Mouse (Mus musculus) forebrain, embryonic 11.5 days (tissue): ENCODE measurements at regions not wholly inside any gene's neighbourhood (a gene's known extent, or its start where the extent isn't known, plus 50 kb on each side); places are given as distances from the start of the nearest gene placed in this dataset.
"Not testable (repeated sequence)": the region's sequence is repeated elsewhere in the genome, so short reads cannot be mapped to it uniquely, and the experiment has no call there.

Experiments
- ATAC-seq: fragments of 200-750 bp; cut with Nextera tagmentation; replicated peaks from 2 replicates; pipeline ENCODE4 v1.8.0; 2017; ENCODE audit warnings: moderate TSS enrichment; ENCODE audit not compliant: low FRiP score
- DNase-seq: peaks from one replicate; pipeline ENCODE4 v3.0.0-alpha.2; 2017; ENCODE audit warnings: low spot score
- H3K27ac ChIP-seq: fragments of 300-500 bp; sonication (generic); 2 replicates; pipeline ENCODE4 v1.5.1; 2014; ENCODE audit warnings: low read depth, low read length
- H3K27me3 ChIP-seq: fragments of 300-500 bp; sonication (generic); 2 replicates; pipeline ENCODE4 v1.6.1; 2014; ENCODE audit warnings: mild to moderate bottlenecking, low read length, mixed read lengths; ENCODE audit not compliant: control insufficient read depth, insufficient read depth
- H3K36me3 ChIP-seq: fragments of 300-500 bp; sonication (generic); 2 replicates; pipeline ENCODE4 v1.6.1; 2014; ENCODE audit warnings: mild to moderate bottlenecking, low read length, moderate library complexity, mixed read lengths; ENCODE audit not compliant: control insufficient read depth, insufficient read depth
- H3K4me1 ChIP-seq: fragments of 300-500 bp; sonication (generic); replicated peaks from 2 replicates; pipeline ENCODE4 v1.6.1; 2014; ENCODE audit warnings: low read length, mixed read lengths; ENCODE audit not compliant: control insufficient read depth, insufficient read depth
- H3K4me2 ChIP-seq: fragments of 300-500 bp; sonication (generic); 2 replicates; pipeline ENCODE4 v1.6.1; 2014; ENCODE audit warnings: low read depth, mild to moderate bottlenecking, low read length, moderate library complexity, mixed read lengths; ENCODE audit not compliant: severe bottlenecking
- H3K4me3 ChIP-seq: fragments of 300-500 bp; sonication (generic); 2 replicates; pipeline ENCODE4 v1.5.1; 2014; ENCODE audit warnings: low read depth, low read length
- H3K9ac ChIP-seq: fragments of 300-500 bp; sonication (generic); 2 replicates; pipeline ENCODE4 v1.6.1; 2014; ENCODE audit warnings: low read length
- H3K9me3 ChIP-seq: fragments of 300-500 bp; sonication (generic); 2 replicates; pipeline ENCODE4 v1.6.1; 2016; ENCODE audit warnings: low read length, mixed read lengths; ENCODE audit not compliant: control insufficient read depth
- WGBS: fragments of 180-500 bp; shearing (Covaris S2); extraction: QIAGEN DNeasy Blood & Tissue Kit; methylation state at CpG from one replicate; pipeline ENCODE4 v1.1.7; 2014; 5-methylcytosine and 5-hydroxymethylcytosine counted together

DNA sequence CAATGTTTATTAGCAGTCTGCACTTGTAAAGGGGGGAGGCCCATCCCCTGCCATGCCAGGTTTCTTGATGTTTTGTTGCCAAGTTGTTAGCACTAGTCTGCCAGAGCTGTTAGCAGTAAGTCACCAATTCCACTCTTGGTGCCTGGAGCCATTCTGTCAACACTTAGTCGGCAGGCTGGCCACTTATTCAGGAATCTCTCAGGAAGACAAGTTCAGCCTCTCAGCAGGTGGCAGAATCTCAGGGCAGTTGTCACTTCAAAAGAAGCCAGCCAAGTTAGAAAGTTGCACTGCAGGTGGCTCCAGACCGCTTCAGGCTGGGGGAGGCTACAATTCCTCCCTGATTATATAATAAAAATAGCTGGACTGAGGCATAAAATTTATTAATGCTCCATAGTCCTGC, 424.2 kb downstream of the Cdh10 start:
- not testable (repeated sequence) for H3K4me3 ChIP-seq, DNase-seq, H3K27ac ChIP-seq, H3K4me2 ChIP-seq, ATAC-seq, H3K4me1 ChIP-seq, H3K36me3 ChIP-seq, H3K9ac ChIP-seq, H3K9me3 ChIP-seq, H3K27me3 ChIP-seq
- 53% methylated on average over 2 of the region's 2 CpGs for WGBS

DNA sequence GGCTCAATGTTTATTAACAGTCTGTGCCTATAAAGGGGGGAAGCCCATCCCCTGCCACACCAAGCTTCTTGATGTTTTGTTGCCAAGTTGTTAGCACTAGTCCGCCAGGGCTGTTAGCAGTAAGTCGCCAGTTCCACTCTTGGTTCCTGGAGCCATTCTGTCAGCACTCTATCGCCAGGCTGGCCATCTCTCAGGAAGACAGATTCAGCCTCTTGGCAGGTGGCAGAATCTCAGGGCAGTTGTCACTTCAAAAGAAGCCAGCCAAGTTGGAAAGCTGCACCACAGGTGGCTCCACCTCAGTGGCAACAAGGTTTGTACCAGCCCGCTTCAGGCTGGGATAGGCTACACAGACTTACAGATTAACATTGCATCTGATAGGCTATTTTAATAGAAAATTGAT, 428.7 kb downstream of the Cdh10 start:
- H3K9me3 ChIP-seq: no peaks in the 10 kb centered on the region
- no peaks in the 10 kb centered on the region for H3K4me1 ChIP-seq
- no peaks in the 10 kb centered on the region for H3K36me3 ChIP-seq
- no peak overlapping the region for H3K4me2 ChIP-seq
- 83% methylated on average over 4 of the region's 4 CpGs for WGBS
- DNase-seq (no peak), ATAC-seq (no peak)
- no peak overlapping the region for H3K27ac ChIP-seq
- no peak overlapping the region for H3K9ac ChIP-seq
- H3K4me3 ChIP-seq: no peak overlapping the region
- H3K27me3 ChIP-seq: no peaks in the 10 kb centered on the region

DNA sequence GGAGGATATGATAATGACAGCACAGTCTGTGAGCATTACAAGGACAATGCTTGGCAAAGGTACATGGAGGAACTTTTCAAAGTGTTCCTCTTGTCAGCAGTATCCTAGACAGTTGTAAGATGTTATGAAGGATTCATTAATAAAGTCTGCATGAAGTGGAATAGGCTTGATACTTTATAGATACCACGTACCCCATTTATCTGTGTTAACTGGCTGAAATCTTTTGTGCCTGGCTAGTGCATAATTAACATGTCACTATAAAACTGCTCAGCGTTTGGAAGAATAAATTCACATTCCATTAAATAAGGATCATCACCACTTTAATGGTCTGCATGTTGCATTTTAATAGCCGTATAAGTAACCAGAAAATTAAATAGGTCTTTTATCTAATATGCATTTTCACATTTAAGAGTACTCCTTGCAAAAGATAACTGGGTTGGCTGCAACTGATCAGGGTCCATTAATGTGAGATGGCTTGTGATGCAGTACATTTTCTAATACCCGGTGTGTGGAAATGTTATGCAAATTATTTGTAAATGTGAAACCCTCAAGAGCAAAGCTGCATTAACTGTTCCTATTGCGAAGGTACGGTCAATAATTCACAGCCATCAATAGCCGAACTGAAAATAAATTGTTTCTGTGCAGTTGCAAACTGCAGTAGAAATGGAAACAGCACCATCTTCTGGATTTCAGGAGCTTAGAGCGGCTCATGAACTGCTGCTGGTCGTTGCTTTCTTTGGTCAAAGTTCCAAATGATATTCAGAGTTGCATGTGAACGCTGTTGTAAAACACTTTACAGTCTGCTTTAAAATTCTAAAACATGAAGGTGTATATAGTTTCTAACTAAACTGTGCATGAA, 457.4 kb downstream of the Cdh10 start:
- no peak for DNase-seq
- WGBS: 60% methylated on average over 10 of the region's 10 CpGs
- Histone ChIP-seq H3K4me3 (no peak overlapping the region), H3K9ac (no peak overlapping the region), H3K9me3 (no peaks in the 10 kb centered on the region), H3K27me3 (no peaks in the 10 kb centered on the region), H3K4me1 (no peaks in the 10 kb centered on the region), H3K27ac (no peak overlapping the region), H3K4me2 (no peak overlapping the region), H3K36me3 (no peaks in the 10 kb centered on the region)
- 0 out of 2 replicates have a peak, but pooled peaks have one; percentile 44 for ATAC-seq

- Histone ChIP-seq H3K4me2 (no peak overlapping the region), H3K27ac (no peak overlapping the region), H3K36me3 (no peaks in the 10 kb centered on the region), H3K9me3 (no peaks in the 10 kb centered on the region), H3K4me1 (no peaks in the 10 kb centered on the region), H3K9ac (no peak overlapping the region), H3K27me3 (no peaks in the 10 kb centered on the region), H3K4me3 (no peak overlapping the region)
- DNase-seq: no peak
- 97% methylated on average over 1 of the region's 1 CpGs for WGBS
- ATAC-seq: no peak
Measured at GRCm38 (mm10) chr15:19316380-19316779, 497.6 kb downstream of the Cdh10 start.

DNA sequence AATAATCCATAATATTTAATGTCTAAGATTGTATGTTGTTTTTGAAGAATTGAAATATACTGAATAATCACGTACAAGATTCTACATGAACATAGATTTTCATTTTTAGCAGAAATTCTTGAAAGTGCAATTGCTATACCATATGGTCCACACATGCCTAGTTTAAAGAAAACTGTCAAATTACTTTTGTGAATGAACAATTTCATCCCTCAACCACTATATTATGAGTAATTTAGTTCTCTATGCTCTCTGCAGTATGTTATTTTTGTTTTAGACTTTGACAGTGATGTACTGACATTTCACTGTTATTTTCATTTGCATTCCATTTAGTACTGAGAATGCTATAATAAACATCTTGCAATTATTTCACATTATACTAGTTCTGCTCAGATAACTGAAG, 537.6 kb downstream of the Cdh10 start:
- no peaks in the 10 kb centered on the region for H3K27me3 ChIP-seq
- no peak for ATAC-seq
- no peak overlapping the region for H3K9ac ChIP-seq
- H3K4me2 ChIP-seq: no peak overlapping the region
- no peaks in the 10 kb centered on the region for H3K9me3 ChIP-seq
- WGBS: 83% methylated on average over 1 of the region's 1 CpGs
- no peak overlapping the region for H3K27ac ChIP-seq
- no peaks in the 10 kb centered on the region for H3K36me3 ChIP-seq
- H3K4me1 ChIP-seq: no peaks in the 10 kb centered on the region
- no peak overlapping the region for H3K4me3 ChIP-seq
- no peak for DNase-seq

DNA sequence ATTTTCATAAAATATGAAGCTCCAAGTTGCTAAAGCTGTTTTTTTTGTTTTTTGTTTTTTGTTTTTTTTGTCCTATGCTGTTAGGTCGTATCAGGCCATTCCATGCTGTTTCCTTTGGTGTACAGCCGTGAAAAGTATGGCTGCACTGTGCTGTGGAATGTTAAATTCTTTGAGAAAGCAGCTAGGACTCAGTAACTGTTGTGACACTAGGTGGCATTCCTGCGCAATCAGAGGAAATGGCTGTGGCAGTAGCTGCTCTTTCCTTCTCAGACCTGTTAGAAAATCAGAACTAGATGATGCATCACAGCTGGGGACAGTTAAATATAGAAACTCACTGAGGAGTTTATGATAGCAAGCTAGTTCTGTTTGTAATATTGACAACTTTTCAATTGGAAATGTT, 541.9 kb downstream of the Cdh10 start:
- Histone ChIP-seq H3K9ac (no peak overlapping the region), H3K27me3 (no peaks in the 10 kb centered on the region), H3K9me3 (no peaks in the 10 kb centered on the region), H3K27ac (no peak overlapping the region), H3K36me3 (no peaks in the 10 kb centered on the region), H3K4me2 (no peak overlapping the region), H3K4me1 (no peaks in the 10 kb centered on the region), H3K4me3 (no peak overlapping the region)
- WGBS: 41% methylated on average over 3 of the region's 3 CpGs
- DNase-seq (no peak), ATAC-seq (no peak)

- Histone ChIP-seq H3K36me3 (no peaks in the 10 kb centered on the region), H3K27ac (no peak overlapping the region), H3K9ac (no peak overlapping the region), H3K9me3 (no peaks in the 10 kb centered on the region), H3K4me1 (no peaks in the 10 kb centered on the region), H3K4me2 (no peak overlapping the region), H3K27me3 (no peaks in the 10 kb centered on the region), H3K4me3 (no peak overlapping the region)
- DNase-seq (no peak), ATAC-seq (no peak)
- 85% methylated on average over 4 of the region's 4 CpGs for WGBS
Measured at GRCm38 (mm10) chr15:19389951-19390350, 571.2 kb downstream of the Cdh10 start.

DNA sequence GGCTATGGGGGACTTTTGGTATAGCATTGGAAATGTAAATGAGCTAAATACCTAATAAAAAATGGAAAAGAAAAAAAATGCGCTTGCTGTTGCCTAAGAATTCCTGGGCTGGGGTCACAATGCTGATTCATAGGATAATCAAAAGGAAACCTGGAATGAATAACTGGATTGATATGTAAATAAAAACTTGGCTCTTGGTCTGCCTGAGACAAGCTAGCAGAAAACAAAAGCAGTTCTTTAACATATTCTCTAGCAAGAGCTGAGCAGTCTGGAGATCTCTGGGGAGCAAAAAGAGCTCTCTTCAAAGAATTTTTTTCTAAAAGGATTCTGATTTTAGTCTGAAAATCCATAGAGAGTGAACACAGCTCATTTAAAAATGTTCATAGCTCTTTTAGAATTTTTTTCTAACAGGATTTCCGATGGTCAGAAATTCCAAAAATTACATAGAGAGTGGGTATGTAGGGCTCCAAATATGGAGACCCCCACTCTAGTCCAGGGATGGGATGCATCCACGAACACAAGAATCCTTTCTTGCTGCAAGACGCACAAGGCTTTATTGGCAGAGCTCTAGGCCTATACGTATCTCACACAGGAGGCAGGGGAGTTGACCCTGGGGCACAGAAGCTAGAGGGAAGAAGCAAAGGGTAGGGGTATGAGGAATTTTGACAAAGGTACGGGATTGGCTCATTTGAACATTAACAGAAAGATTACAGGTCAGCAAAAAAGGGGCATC, 572.7 kb downstream of the Cdh10 start:
- Histone ChIP-seq H3K36me3 (no peaks in the 10 kb centered on the region), H3K4me3 (no peak overlapping the region), H3K27me3 (no peaks in the 10 kb centered on the region), H3K9me3 (no peaks in the 10 kb centered on the region), H3K4me1 (no peaks in the 10 kb centered on the region), H3K27ac (no peak overlapping the region), H3K4me2 (no peak overlapping the region), H3K9ac (no peak overlapping the region)
- no peak for DNase-seq
- ATAC-seq: no peak
- 76% methylated on average over 6 of the region's 6 CpGs for WGBS
